Mouse (Mus musculus) 416B (cell line): ENCODE measurements around the gene Gm37240.
A peak's percentile ranks its signal among the peaks of the same experiment; 100 is the strongest.

ENCODE experiments used
- DNase-seq: peaks from one replicate; pipeline ENCODE4 v3.0.0; 2011; ENCODE audit warnings: low read depth

The Gm37240 gene

DNA sequence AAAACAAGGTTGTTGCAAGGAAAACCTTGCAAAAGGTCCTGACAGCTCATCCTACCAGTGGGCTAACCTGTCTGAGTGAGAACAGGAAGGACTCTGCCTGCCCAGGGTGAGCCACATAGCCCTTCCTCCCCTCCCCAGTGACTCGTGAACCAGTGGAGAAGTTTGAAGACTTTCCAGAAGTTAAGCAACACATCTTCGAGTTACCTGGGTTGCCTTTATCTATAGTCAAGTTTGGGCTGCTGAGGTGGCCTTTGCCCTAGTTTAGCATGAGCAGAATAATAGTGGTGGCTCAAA, 252.2 kb downstream of the Gm37240 start:
- DNase-seq, result peak; percentile 8

DNA sequence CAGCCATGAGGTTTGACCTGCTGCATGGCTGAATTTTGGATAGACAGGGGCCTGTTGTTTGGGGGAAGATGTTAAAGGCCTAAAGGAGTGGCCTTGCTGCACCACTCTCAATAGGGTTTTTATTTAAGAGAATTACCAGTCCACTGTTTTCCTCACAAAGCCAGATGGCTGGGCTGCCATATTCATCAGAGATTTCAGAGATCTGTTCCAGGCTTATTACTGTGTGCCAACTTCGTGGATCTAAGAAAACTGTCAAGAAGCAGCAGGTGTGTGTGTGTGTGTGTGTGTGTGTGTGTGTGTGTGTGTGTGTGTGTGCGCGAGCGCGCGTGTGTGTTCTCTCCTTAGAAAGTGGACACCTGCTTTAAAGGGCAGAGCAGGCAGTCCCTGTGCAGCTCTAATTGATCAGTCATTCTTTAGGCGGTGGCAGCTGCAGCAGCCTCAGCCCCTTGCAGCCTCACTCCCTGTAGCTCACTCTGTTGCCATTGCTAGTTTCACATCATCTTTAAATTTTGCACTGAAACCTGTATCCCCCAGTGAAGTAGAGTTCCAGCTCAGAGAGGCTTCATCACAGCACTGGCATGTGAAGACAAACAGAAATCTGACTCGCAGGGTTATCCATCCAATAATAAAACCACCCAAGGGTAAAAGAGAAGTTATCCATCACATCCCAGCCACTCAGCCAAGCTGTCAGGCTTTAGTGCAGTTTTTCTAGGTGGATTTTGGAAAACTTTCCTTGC, 252.8 kb downstream of the Gm37240 start:
- DNase-seq, result no peak

DNA sequence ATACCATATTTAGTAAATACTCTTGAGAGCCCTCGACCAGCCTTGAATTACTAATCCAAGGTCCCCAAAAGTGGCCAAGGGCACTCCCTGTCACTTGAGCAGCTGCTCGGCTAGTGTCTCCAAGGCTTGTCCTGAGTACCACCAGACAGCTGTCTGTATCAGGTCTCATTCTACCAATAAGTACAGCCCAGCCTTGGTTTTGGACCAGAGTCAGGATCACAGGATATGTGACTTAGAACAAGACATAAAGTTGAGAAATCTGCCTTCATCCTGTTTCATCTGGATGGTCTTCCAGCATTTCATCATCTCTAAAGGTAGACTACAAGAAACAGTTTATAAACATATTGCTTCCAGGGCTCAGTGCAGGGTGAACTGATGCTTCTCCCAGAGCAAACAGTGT, 253.6 kb downstream of the Gm37240 start:
- no peak for DNase-seq

DNA sequence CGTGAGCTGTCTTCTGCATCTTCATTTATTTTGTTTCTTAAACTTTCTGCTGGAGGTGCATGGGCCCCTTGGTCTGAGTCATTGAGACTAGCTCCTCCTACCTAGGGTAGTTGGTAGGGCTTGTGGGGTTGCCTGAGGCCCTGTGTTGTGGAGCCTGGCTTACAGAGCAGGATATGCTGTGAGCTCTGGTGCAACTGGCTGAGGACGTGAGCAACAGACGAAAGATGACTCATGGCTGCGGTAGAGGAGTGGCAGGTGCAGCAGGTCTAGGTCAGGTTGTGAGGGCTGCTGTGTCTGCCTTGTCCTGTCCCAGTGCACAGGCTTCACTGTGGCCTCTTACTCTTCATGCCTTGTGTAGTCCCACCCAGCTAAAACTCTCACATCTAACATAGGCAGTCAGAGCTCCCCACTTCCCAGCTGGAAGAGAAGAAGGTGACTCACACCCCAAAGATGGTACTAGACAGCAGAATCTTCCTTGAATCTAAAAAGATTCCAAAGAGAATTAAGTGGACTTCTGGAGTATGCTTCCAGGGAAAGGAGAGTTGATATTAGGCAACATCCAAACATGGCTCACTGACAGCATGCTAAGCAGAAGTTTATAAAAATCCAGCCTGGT, 257.3 kb downstream of the Gm37240 start:
- peak; percentile 90 for DNase-seq

- DNase-seq, result no peak
These were observed 267.6 kb downstream of the Gm37240 start for GRCm38 (mm10) chr3:85619751-85620150.

- no peak for DNase-seq
These were observed 268.0 kb downstream of the Gm37240 start for GRCm38 (mm10) chr3:85619345-85619744.

GRCm38 (mm10) chr3:85618885-85619284, 268.4 kb downstream of the Gm37240 start:
- DNase-seq, result no peak

GRCm38 (mm10) chr3:85616389-85616788, 270.9 kb downstream of the Gm37240 start:
- DNase-seq, result no peak

DNA sequence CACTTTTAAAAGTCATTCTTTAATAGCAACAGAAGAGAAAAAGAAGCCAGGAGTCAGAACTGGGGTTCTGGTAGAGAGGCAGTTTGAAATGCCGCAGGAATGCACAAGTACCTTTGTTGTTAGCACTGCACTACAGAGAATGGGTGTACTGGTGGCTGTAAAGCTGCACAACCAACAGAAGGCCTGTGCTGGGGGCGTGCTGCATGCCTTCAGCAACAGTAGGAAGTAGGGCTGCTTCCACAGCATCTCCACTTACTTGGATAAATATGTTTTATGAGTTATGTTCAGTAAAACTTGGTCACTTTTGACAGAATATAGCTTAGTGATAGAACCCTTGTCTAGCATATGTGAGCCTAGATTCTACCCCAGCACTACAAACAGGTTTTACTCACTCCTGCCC, 279.6 kb downstream of the Gm37240 start:
- no peak for DNase-seq

GRCm38 (mm10) chr3:85606912-85607311, 280.4 kb downstream of the Gm37240 start:
- DNase-seq, result no peak

- no peak for DNase-seq
These were observed 283.5 kb downstream of the Gm37240 start for GRCm38 (mm10) chr3:85603811-85604210.

- peak; percentile 52 for DNase-seq
These were observed 285.4 kb downstream of the Gm37240 start for GRCm38 (mm10) chr3:85601841-85602305.

- no peak for DNase-seq
These were observed 287.8 kb downstream of the Gm37240 start for GRCm38 (mm10) chr3:85599526-85599925.

DNA sequence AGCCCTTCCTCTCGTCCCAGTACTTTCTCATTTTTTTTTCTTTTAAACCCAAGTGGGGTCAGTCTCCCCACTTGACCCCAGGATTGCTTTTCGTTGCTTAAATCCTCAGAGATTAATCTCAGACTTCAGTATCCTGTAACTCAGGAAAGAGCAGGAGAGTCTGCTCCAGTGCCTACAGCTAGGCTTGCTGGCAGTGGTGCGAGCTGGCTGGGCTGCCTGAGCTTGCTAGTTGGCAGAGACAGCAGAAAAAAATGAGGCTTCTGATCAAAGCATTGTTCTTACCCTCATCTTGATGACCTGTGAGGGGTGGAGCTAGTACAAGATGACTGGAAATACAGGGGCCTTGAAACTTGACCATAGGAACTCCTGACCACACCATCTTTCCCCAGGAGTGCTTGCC, 292.9 kb downstream of the Gm37240 start:
- no peak for DNase-seq

GRCm38 (mm10) chr3:85592640-85593252, 294.6 kb downstream of the Gm37240 start:
- no peak for DNase-seq

DNA sequence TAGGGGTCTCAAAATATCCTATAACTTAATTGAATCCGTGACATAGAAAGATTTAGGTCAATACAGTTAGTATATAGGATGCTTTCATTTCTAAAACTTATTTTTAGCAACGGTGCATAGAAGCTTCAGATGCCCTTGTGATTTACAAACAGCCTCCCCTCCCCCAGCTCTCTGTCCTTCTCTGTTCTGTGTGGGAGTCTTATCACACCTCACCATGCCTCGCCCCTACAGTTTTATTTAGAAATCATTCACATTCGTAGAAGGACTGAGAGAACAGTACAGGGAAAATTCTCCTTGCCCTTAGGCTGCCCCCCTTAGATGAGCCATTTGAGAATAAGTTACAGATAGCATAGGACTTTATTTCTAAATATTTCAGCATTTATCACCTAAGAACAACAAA, 295.3 kb downstream of the Gm37240 start:
- DNase-seq, result no peak

DNA sequence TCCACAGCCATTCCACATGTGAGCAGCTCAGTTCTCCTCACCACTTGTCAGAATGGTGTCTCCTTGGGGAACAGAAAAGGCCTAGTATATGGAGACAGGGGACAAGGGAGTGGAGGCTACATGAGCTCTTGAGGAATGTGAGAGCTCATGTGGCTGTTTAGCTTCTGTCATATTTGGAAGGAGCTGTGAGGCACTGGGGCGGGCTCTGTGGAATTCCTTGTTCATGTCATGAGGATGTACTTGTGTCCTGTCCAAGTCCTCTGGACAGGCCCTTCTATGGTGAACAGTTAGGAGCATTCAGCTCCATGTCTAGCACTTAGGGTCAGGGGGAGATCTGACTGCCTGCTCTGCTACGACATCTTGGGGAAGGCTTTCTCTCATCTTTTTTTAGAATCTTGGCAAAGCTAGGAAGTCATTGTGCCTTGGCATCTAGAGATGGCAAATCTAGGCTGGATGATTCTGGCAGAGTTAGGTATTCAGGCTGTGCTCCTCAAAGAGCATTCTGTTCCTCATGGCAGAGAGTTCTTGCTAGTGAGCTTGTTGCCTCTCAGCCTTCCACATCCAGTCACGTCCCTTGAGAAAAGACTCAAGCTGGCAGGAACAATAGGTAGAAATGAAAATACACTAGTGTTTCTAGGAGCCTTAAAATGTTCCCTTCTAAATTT, 297.1 kb downstream of the Gm37240 start:
- no peak for DNase-seq

DNA sequence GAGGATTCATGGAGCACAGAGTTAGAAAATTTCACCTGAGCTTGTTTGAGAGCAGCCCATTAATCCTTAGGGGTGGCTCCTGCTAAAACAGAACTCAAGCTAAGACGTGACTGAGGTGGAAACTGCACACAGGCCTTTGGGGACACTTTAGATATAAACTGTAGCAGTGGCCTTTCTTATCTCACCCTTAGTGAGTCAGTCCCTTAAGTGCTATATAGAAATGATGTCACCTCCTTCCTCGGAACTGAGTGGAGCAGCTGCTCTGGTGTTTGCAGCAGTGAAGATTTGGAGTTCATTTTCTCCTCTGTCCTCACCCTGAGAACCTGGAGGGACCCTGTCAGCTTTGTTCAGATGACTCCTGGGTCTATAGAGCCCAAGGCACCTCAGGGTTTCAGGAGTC, 298.6 kb downstream of the Gm37240 start:
- DNase-seq, result peak; percentile 53

DNA sequence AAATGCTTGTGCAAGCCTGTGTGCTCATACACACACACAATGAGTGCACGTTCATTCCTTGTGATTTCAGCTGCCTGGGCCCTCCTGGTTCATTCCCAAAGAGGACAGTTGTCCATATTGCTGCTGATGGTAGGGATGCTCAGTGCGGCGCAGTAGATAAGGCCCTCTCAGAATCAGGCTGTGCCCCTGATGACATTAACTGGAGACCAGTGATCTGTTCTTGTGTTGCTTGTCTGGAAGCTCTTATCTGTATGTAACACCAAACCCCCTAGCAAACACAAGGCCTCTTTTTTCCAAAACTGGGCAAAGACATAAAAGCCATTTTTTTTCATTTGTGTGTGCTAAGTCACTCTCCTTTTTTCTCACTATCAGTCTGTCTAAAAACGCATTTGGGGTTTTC, 302.4 kb downstream of the Gm37240 start:
- DNase-seq, result no peak

GRCm38 (mm10) chr3:85583194-85583593, 304.1 kb downstream of the Gm37240 start:
- no peak for DNase-seq

- DNase-seq, result no peak
These were observed 304.6 kb downstream of the Gm37240 start for GRCm38 (mm10) chr3:85582726-85583125.

GRCm38 (mm10) chr3:85573864-85574830, 313.2 kb downstream of the Gm37240 start, which contains the start of gene Gatb:
Gene Gatb, plus strand, starts transcription at chr3:85574119.
- DNase-seq, result peak; percentile 99
